Mouse (Mus musculus): ENCODE data around the gene Defb22. TPM values are rescaled to one million over a fixed set of nuclear protein-coding genes. Genes with fewer than 3 reads are reported as not detected.
A peak's percentile ranks its signal among the peaks of the same experiment; 100 is the strongest.

Defb22 gene
- total and polyA plus RNA-seq, 2 experiments from 2014 or later: not detected

DNA sequence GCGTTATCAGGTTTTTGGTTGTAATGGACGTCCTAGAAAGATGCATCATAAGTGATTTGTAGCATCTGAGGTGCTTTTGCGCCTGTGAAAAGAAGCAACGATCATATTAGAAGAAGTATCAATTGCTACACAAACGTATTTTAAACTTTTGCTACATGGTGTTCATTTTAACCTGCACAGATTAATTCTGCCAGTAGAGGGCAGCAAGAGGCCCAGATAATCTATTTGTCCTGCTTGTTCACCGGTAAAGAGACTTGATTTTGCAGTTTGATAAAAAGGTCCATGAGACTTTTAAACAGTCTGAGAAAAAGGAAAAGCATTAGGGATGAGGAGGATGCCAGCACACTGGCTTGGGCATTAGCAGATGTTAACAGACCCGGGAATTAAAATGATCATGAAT is 19.0 kb downstream of the Defb22 start:
- H3K4me3 ChIP-seq (ENCODE audit: low read depth, low read length): no peak overlapping the region

DNA sequence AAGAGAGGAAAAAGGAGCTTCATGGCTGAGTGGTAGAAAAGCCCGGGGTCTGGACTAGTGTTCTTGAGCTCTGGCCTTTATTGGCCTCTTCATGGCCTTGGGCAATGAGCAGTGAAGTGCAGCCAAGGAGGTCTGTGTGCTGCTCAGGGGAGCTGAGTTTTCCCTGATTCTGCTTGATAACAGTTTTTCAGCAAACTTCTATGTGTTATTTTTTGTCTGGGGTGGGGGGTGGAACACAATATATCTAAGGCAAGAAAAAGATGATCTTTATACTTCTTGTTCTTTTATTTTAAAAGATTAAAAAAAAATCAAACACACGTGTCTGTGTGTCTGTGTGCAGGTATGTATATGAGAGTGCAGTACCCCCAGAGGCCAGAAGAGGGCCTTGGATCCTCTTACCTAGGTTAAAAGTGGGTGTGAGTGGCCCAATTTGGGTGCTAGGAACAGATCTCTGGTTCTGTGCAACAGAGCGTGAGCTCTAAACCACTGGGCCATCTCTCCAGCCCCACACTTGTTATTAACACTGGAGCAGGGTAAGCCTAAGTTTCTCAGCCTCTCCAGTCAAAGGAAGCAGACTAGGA is 25.3 kb downstream of the Defb22 start, which contains the start of gene Defb23:
TSS of gene Defb23 (minus strand) at position 51 of the 581 bp plus-strand sequence.
- H3K4me2 ChIP-seq (ENCODE audit: low read depth): no peak within 1 kb of the TSS
- 84% methylated on average over 3 of the region's 3 CpGs for WGBS

More for the DNA sequence above, 19.0 kb downstream of the Defb22 start:
- peaks cover 3% of the 10 kb centered on the region; the same call in 1 of the 2 replicates for H3K27me3 ChIP-seq (ENCODE audit: insufficient read depth, low read length)
- no peak overlapping the region for H3K27ac ChIP-seq (ENCODE audit: low read depth, low read length)
- H3K9me3 ChIP-seq (ENCODE audit: low read length): no peaks in the 10 kb centered on the region
- TF ChIP-seq CTCF (IDR thresholded peaks at IDR 0.05; ENCODE audit: low read depth): peak; percentile 79
- ATAC-seq (no peak), DNase-seq (peak; percentile 77)
- WGBS: 31% methylated on average over 7 of the region's 7 CpGs
- no peak overlapping the region for H3K4me2 ChIP-seq (ENCODE audit: low read depth)
- no peak overlapping the region for H3K9ac ChIP-seq
- H3K4me1 ChIP-seq (ENCODE audit: insufficient read depth): no peaks in the 10 kb centered on the region
- no peaks in the 10 kb centered on the region for H3K36me3 ChIP-seq (ENCODE audit: insufficient read depth)

DNA sequence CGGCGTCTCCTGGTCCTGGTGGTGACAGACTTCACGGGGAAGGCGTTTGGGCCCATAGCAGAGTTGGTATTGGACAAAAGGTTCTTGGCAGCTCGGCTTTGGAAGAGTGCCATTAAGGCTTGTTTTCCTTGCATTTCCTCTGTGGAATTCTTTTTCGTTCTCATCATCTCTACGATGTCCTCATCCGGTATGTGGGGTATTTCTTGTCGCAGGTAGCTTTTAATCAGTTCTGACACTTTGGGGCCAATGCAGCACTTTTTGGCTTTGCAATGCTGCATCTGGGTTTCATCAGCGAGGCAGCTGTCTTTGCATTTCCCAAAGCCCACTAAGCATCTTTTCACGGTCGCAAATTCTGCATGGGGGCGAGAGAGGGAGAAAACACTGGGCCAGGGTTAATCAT is 30.7 kb downstream of the Defb22 start:
- no peaks in the 10 kb centered on the region for H3K4me1 ChIP-seq (ENCODE audit: insufficient read depth)
- H3K36me3 ChIP-seq (ENCODE audit: insufficient read depth): no peaks in the 10 kb centered on the region
- 56% methylated on average over 13 of the region's 13 CpGs for WGBS
- H3K27ac ChIP-seq (ENCODE audit: low read depth, low read length): no peak overlapping the region
- no peaks in the 10 kb centered on the region for H3K9me3 ChIP-seq (ENCODE audit: low read length)
- no peak overlapping the region for H3K4me2 ChIP-seq (ENCODE audit: low read depth)
- H3K9ac ChIP-seq: no peak overlapping the region
- no peak overlapping the region for H3K4me3 ChIP-seq (ENCODE audit: low read depth, low read length)
- DNase-seq (no peak), ATAC-seq (no peak)
- no peak for TF ChIP-seq CTCF (IDR thresholded peaks at IDR 0.05; ENCODE audit: low read depth)
- no peaks in the 10 kb centered on the region for H3K27me3 ChIP-seq (ENCODE audit: insufficient read depth, low read length)

More for the DNA sequence above, 25.3 kb downstream of the Defb22 start, which contains the start of gene Defb23:
- ATAC-seq (no peak), DNase-seq (no peak)
- Histone ChIP-seq H3K4me1 (ENCODE audit: insufficient read depth) (no peaks in the 10 kb centered on the region), H3K36me3 (ENCODE audit: insufficient read depth) (no peaks in the 10 kb centered on the region), H3K27ac (ENCODE audit: low read depth, low read length) (no peak within 1 kb of the TSS), H3K27me3 (ENCODE audit: insufficient read depth, low read length) (no peaks in the 10 kb centered on the region), H3K9me3 (ENCODE audit: low read length) (no peaks in the 10 kb centered on the region), H3K4me3 (ENCODE audit: low read depth, low read length) (no peak within 1 kb of the TSS), H3K9ac (no peak within 1 kb of the TSS)
- TF ChIP-seq CTCF (IDR thresholded peaks at IDR 0.05; ENCODE audit: low read depth): 0 out of 2 replicates have a peak, but pooled peaks have one; percentile 5

GRCm38 (mm10) chr2:152452101-152452781 is 37.7 kb downstream of the Defb22 start:
- H3K9ac ChIP-seq: no peak overlapping the region
- no peaks in the 10 kb centered on the region for H3K27me3 ChIP-seq (ENCODE audit: insufficient read depth, low read length)
- H3K36me3 ChIP-seq (ENCODE audit: insufficient read depth): no peaks in the 10 kb centered on the region
- ATAC-seq (no peak), DNase-seq (no peak)
- no peaks in the 10 kb centered on the region for H3K9me3 ChIP-seq (ENCODE audit: low read length)
- no peak overlapping the region for H3K4me3 ChIP-seq (ENCODE audit: low read depth, low read length)
- H3K4me2 ChIP-seq (ENCODE audit: low read depth): no peak overlapping the region
- no peaks in the 10 kb centered on the region for H3K4me1 ChIP-seq (ENCODE audit: insufficient read depth)
- WGBS: 77% methylated on average over 4 of the region's 4 CpGs
- H3K27ac ChIP-seq (ENCODE audit: low read depth, low read length): no peak overlapping the region
- TF ChIP-seq CTCF (IDR thresholded peaks at IDR 0.05; ENCODE audit: low read depth): 0 out of 2 replicates have a peak, but pooled peaks have one; percentile 2

DNA sequence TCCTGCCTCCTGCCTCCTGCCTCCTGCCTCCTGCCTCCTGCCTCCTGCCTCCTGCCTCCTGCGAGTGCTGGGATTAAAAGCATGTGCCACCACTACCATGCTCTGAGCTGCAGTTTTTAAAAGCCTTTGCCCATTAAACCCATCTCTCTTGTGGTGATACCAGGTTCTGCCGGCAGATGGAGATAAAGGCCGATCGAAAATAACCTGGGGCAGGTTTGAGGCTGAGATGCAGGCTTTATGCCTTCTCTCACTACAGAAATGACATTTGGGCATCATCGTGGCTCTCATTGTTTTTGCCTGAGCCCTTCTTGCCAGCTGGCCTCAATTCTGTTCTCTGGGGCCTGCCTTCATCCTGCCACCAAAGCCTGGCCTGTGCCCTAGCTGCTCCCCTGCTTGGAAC is 39.7 kb downstream of the Defb22 start:
- Histone ChIP-seq H3K4me3 (ENCODE audit: low read depth, low read length) (no peak overlapping the region), H3K4me1 (ENCODE audit: insufficient read depth) (no peaks in the 10 kb centered on the region), H3K27ac (ENCODE audit: low read depth, low read length) (no peak overlapping the region), H3K9me3 (ENCODE audit: low read length) (no peaks in the 10 kb centered on the region), H3K9ac (no peak overlapping the region), H3K36me3 (ENCODE audit: insufficient read depth) (no peaks in the 10 kb centered on the region), H3K27me3 (ENCODE audit: insufficient read depth, low read length) (no peaks in the 10 kb centered on the region), H3K4me2 (ENCODE audit: low read depth) (no peak overlapping the region)
- TF ChIP-seq CTCF (IDR thresholded peaks at IDR 0.05; ENCODE audit: low read depth): peak; percentile 79
- DNase-seq (peak; percentile 82), ATAC-seq (peak; percentile 65)
- 3% methylated on average over 5 of the region's 5 CpGs for WGBS

GRCm38 (mm10) chr2:152447461-152447860 is 42.5 kb downstream of the Defb22 start:
- Histone ChIP-seq H3K27ac (ENCODE audit: low read depth, low read length) (no peak overlapping the region), H3K4me3 (ENCODE audit: low read depth, low read length) (no peak overlapping the region), H3K9ac (no peak overlapping the region), H3K27me3 (ENCODE audit: insufficient read depth, low read length) (no peaks in the 10 kb centered on the region), H3K9me3 (ENCODE audit: low read length) (no peaks in the 10 kb centered on the region), H3K4me1 (ENCODE audit: insufficient read depth) (0 out of 2 replicates have a peak, but pooled peaks cover 4% of the 10 kb centered on the region), H3K36me3 (ENCODE audit: insufficient read depth) (no peaks in the 10 kb centered on the region), H3K4me2 (ENCODE audit: low read depth) (no peak overlapping the region)
- ATAC-seq: no peak
- no peak for TF ChIP-seq CTCF (IDR thresholded peaks at IDR 0.05; ENCODE audit: low read depth)
- DNase-seq: no peak
- 39% methylated on average over 5 of the region's 5 CpGs for WGBS

- Histone ChIP-seq H3K4me3 (ENCODE audit: low read depth, low read length) (no peak overlapping the region), H3K27me3 (ENCODE audit: insufficient read depth, low read length) (no peaks in the 10 kb centered on the region), H3K4me2 (ENCODE audit: low read depth) (no peak overlapping the region), H3K36me3 (ENCODE audit: insufficient read depth) (no peaks in the 10 kb centered on the region), H3K4me1 (ENCODE audit: insufficient read depth) (0 out of 2 replicates have a peak, but pooled peaks cover 4% of the 10 kb centered on the region), H3K9ac (no peak overlapping the region), H3K27ac (ENCODE audit: low read depth, low read length) (no peak overlapping the region), H3K9me3 (ENCODE audit: low read length) (no peaks in the 10 kb centered on the region)
- no peak for TF ChIP-seq CTCF (IDR thresholded peaks at IDR 0.05; ENCODE audit: low read depth)
- 78% methylated on average over 2 of the region's 2 CpGs for WGBS
- ATAC-seq (no peak), DNase-seq (no peak)
Observed at GRCm38 (mm10) chr2:152446642-152447041, 43.3 kb downstream of the Defb22 start.

Data from forebrain, postnatal 0 days (tissue).